Mouse (Mus musculus): ENCODE data around the gene Gucy1b1. TPM values are rescaled to one million over a fixed set of nuclear protein-coding genes. Genes with fewer than 3 reads are reported as not detected.

The Gucy1b1 gene
- polyA plus RNA-seq, 1 experiment from 2014 or later, result not detected

DNA sequence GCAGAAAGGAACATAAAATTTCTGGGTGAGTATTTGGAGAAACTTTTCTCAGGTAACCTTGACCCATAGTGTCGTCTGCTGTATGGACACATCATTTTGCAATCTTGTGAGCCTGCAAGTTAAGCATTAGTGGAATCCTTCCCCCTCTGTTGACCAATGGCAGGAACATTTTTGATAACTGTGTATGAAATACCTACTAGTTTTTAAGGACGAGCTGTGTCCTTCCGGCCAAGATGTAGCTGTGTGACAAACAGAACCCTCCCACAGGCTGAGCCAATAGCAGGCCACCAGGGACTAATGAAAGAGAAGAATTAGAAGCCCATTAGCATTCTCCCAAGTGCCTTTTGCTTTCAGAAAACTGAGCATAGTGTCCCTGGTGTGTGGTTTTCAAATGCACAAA, 84.0 kb downstream of the Gucy1b1 start:
- DNase-seq (ENCODE audit: low read depth, low spot score) (no peak), ATAC-seq (no peak)
- no peak for TF ChIP-seq CTCF (IDR thresholded peaks at IDR 0.05)
- ChIA-PET CTCF (interaction anchor here (1.3 kb wide), 1 partner anchor 10 kb away, joined by 3 read pairs; no protein-coding TSS in a partner anchor), POLR2A (no interaction called here)
- in situ Hi-C loops (cut with MboI; ENCODE audit: low pct_unique_long_range_greater_than_20kb), result no loop called here
- H3K27me3 ChIP-seq, result peaks cover 67% of the 10 kb centered on the region

GRCm38 (mm10) chr3:81989692-81990141, 84.8 kb downstream of the Gucy1b1 start:
- in situ Hi-C loops (cut with MboI; ENCODE audit: low pct_unique_long_range_greater_than_20kb), result no loop called here

GRCm38 (mm10) chr3:81987628-81988027, 86.9 kb downstream of the Gucy1b1 start:
- ChIA-PET CTCF (interaction anchor here (1.6 kb wide), 1 partner anchor 10 kb away, joined by 4 read pairs; no protein-coding TSS in a partner anchor), POLR2A (interaction anchor here (1.6 kb wide), 1 partner anchor 10 kb away, joined by 4 read pairs; no protein-coding TSS in a partner anchor)
- DNase-seq (ENCODE audit: low read depth, low spot score) (no peak), ATAC-seq (no peak)
- in situ Hi-C loops (cut with MboI; ENCODE audit: low pct_unique_long_range_greater_than_20kb), result no loop called here
- no peak for TF ChIP-seq CTCF (IDR thresholded peaks at IDR 0.05)
- peaks cover 78% of the 10 kb centered on the region for H3K27me3 ChIP-seq

More at GRCm38 (mm10) chr3:81989692-81990141, 84.8 kb downstream of the Gucy1b1 start:
- CTCF ChIA-PET, result interaction anchor here (1.3 kb wide), 3 partner anchors 9 to 13 kb away, joined by 3 to 4 read pairs (median 3); partner anchors contain the start of gene Tdo2
- no peak for DNase-seq (ENCODE audit: low read depth, low spot score)
- no peak for TF ChIP-seq CTCF (IDR thresholded peaks at IDR 0.05)
- POLR2A ChIA-PET, result no interaction called here
- no peak for ATAC-seq
- H3K27me3 ChIP-seq, result peaks cover 74% of the 10 kb centered on the region

DNA sequence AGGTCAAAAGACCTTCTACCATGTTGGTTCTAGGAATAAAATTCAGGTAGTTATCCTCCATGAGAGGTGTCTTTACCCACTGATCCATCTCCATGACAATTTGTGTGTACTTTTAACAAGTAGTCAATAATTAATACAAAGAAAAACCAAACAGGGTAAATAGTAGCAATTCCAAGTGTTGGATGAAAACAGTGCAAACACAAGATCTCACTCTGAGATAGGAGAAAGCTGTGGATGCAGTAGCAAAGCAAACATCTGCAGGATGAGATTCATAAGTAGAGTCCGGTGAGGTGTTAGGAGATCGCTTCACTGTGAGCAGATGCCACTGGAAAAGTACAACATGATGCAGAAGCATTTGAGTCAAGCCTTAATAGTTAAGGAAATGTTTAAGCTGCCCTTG, 88.4 kb downstream of the Gucy1b1 start:
- POLR2A ChIA-PET, result no interaction called here
- TF ChIP-seq CTCF (IDR thresholded peaks at IDR 0.05), result no peak
- CTCF ChIA-PET, result interaction anchor here (1.4 kb wide), 1 partner anchor 12 kb away, joined by 3 read pairs; no protein-coding TSS in a partner anchor
- DNase-seq (ENCODE audit: low read depth, low spot score) (no peak), ATAC-seq (no peak)
- peaks cover 77% of the 10 kb centered on the region for H3K27me3 ChIP-seq
- in situ Hi-C loops (cut with MboI; ENCODE audit: low pct_unique_long_range_greater_than_20kb), result no loop called here

- ChIA-PET CTCF (no interaction called here), POLR2A (no interaction called here)
- no peak for TF ChIP-seq CTCF (IDR thresholded peaks at IDR 0.05)
- peaks cover 74% of the 10 kb centered on the region for H3K27me3 ChIP-seq
- ATAC-seq (no peak), DNase-seq (ENCODE audit: low read depth, low spot score) (no peak)
- in situ Hi-C loops (cut with MboI; ENCODE audit: low pct_unique_long_range_greater_than_20kb), result no loop called here
Measured at GRCm38 (mm10) chr3:81985100-81985499, 89.4 kb downstream of the Gucy1b1 start.

DNA sequence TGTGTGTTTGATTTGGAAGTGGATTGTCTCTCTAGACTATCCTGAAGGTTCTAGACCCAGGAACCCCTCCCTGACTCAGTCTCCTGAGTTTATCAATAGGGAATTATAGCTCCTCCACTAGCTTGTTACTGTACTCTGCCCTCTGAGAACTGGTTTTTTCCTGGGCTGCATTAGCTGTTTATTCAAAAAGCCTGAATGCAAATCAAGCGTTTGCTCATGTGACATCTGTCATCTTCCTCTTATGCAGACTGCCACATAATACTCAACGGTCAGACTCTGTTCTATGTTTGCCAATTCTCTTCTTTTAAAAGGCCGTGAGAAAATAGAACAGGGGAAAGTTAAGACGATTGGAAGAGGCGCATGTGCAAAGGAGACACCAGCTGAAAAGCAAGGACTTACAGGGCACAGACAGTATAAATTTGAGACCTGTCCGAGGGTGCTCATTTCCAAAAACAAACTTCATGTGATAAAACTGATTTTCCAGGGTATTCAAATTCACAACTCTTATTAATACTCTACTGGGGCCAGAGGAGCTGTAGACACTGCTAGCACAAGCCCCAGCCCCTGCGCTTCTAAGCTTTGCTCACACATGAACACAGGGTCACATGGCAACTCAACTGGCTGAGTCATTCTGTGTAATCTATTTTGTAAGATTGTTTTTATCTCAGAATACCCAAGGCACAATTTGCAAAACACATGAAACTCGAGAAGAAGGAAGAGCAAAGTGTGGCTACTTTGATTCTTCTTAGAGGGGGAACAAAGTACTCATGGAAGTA, 91.2 kb downstream of the Gucy1b1 start:
- TF ChIP-seq CTCF (IDR thresholded peaks at IDR 0.05), result no peak
- ATAC-seq, result no peak
- CTCF ChIA-PET, result interaction anchor here (0.7 to 1.7 kb wide), 2 partner anchors 10 to 16 kb away, joined by 3 to 4 read pairs; no protein-coding TSS in a partner anchor
- H3K27me3 ChIP-seq, result peaks cover 77% of the 10 kb centered on the region
- no peak for DNase-seq (ENCODE audit: low read depth, low spot score)
- in situ Hi-C loops (cut with MboI; ENCODE audit: low pct_unique_long_range_greater_than_20kb), result no loop called here
- POLR2A ChIA-PET, result no interaction called here

Other genes with a start within 250 kb of the Gucy1b1 start
- gene Ctso, start 142.1 kb downstream of the Gucy1b1 start, polyA plus RNA-seq (2021), result 18.5 TPM
- 0.14 TPM for gene Tdo2, start 98.5 kb downstream of the Gucy1b1 start, polyA plus RNA-seq (2021)
- not detected for gene Asic5, start 92.4 kb downstream of the Gucy1b1 start, polyA plus RNA-seq (2021)
- not detected for gene Gucy1a1, start 71.1 kb upstream of the Gucy1b1 start, polyA plus RNA-seq (2021)

Measured in Patski (cell line).